Mouse (Mus musculus) MN1 (cell line): ENCODE results near the gene Rgs3.

Source experiments
- DNase-seq: peaks from one replicate; pipeline ENCODE4 v3.0.0-alpha.2; 2016; ENCODE audit warnings: low spot score

The Rgs3 gene

DNA sequence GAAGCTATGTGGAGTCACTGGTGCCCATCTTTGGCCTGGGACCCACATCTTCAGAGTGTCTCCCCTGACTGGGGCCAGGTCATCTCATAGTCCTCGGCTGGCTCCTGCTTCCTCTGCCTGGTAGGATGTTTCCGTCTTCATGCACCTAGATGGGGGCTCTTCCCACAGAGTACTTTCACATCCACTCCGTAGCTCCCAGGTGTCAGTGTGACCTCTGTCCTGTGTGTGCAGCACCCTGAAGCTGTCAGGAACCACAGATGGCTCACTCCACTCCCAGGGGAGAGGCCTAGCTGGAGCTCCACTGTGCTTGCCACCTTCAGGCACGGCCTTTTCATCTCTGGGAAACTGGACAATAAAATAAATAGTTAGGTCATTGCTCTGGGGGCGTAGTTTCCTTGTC, 128.5 kb downstream of the Rgs3 start:
- DNase-seq = no peak

DNA sequence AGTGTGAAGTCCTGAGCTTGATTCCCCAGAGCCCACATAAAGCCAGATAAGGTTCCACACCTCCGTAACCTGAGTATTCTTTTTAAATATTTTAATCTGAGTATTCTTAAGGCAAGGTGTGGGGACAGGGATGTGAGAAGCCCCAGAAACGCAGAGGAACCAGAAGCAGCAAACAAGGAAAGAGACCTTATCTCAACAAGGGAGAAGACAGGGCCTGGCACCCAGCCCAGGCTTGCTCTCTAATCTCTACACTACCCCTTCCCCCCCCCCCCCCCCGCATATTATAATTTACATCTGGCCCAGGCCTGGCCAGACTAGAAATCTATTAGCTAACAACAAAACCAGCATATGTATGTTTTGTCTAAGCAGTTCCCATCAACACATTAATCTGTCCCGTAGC, 131.3 kb downstream of the Rgs3 start:
- no peak for DNase-seq

DNA sequence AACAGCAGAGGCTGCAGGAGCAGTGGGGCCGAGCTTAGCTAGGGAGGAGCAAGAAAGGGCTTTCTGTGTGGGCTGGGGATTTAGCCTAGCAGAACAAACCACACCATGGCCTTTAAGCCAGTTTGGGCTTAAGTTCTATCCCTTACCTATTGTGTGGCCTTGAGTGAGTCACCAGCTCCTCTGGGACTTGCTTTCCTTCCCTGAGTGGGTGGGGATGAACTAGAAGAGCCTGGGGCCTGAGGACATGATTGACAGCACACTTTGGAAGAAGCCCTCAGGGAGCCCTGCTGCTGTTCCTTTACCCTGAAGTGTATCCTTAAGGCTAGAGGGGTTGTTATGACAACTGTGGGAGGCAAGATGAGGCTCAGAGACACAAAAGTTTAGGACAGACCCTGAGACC, 132.0 kb downstream of the Rgs3 start:
- no peak for DNase-seq

DNA sequence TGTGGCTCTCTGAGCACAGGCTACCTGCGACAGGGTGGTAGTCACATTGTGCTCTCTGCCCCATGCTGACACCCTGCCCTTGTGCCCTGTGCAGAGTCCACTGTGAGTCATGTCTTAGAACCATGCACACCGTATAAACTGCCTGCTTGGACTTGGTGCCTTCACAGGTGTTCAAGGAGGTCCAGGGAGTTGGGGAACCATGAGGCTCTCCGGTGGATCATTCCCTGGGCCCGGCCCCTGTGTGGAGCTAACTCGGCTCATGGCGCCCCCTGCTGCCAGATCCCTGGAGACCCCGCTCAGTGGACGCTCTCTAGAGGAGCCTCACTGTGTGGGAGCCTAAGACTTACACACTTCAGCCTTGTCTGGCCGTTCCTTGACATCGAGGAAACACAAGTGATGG, 134.2 kb downstream of the Rgs3 start:
- no peak for DNase-seq

DNA sequence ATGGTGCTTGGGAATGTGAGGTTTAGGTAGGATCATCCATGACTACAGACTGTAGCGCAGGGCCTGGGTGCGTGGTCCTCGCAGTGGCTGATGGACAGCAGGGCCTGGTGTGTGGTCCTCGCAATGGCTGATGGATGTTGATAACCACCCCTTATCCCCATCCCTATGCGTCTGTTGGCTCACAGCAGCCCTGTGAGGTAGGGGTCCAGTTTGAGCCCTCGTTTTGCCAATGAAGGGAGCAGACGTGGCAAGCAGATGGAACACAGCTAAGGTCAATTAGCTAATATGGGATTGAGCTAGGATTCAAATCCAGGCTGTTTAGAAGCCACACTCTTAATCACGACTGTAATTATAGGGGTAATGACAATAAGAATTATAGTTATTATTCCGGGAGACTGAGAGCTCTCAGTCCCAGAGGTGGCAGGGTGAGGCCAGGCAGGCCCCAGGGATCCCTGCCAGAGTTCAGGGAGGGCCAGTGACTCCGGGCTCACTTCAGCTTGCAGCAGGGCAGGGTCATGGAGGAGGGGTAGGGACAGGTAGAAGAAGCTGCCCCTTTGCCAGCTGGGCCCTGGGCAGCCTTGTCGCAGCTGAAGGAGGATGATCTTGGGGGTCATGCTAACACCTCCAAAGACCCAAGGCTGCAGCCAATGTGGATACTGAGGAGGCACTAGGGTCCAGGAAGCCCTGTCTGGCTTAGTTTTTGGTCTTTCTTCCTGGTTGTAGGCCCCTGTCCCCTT, 135.2 kb downstream of the Rgs3 start:
- DNase-seq = no peak

DNA sequence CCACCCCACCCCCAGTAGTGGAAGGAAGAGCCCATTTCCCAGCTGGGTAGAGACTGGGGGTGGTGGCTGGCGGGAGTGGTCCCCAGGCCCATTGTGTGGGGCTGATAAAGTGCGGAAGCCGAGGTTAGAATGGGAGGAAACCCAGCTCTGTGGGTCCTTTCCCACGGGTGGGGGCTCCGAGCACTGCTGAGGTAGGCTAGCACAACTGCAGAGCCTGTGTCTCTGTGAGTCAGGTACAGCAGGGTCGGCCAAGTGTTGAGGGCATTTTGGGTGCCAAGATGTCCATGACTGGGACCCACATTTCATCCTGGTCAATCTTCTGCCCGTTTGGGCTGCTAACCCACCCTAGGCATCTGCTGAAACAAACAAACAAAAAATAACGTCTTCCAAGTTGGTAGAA, 135.9 kb downstream of the Rgs3 start:
- no peak for DNase-seq

DNA sequence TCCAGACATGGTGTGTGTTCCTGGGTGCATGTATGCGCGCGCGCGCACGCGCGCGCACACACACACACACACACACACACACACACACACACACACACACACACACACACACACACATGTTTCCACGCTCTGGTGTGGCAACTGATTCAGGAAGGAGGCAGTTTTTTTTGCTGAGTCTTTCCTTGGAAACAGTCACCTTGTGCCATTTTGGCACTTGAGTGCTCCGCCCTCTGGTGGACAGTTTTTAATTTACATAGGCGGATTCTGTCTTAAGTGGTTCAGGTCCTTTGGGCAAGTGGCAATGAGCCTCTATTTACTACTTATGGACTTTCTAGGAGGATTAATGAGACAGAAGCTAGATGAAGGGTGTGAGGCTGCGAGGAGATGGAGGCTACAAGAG, 136.3 kb downstream of the Rgs3 start:
- peak; percentile 87 for DNase-seq

DNA sequence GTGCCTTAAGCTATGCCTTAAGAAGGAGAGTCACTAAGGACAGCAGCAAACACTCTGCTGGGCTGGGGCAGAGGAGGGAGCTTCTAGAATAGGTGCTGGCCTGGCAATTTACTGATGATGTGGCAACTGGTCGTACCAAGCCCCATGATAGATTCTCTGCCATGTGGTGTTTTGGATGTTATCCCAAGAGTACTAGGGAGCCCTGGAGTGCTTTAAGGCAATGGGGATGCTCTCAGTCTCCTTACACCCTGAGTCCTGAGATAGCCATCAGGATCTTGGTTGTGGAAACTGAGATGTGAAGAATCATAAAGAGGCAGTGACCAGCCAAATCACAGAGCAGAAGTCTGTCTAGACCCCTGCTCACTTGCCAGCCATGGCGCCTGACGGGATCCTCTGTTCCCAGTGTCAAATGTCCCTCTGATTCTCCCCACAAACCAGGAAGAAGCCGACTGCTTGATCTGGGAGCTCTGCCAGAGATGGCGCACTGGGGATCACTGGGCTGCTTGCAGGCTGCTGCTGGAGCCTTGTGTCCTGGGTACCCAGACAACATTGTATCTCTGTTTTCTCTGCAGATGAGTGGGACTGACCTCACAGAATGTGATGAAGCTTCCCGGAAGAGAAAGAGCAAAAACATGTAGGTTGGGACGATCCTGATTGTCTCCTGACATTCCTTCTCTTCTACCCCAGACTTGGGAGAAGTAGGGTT, 137.2 kb downstream of the Rgs3 start:
- no peak for DNase-seq

DNA sequence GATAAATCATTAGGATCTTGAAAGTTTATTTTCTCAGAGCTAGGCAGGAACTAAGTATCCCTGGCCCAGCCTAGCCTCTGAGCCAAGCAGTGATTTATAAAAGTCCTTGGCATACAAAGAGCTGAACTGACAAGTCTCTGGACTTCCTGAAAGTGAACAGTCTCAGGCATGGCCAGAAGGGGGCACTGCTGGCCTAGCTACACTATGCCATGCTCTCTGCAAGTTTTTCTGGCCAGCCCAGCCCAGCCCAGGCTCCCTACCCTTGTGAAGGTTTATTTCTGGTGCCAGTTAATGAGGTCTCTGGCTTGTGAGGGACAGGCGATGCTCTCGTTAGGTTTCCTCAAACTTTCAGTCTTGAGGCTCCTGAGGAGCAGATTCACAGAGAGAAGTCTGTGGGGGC, 137.8 kb downstream of the Rgs3 start:
- peak; percentile 85 for DNase-seq

DNA sequence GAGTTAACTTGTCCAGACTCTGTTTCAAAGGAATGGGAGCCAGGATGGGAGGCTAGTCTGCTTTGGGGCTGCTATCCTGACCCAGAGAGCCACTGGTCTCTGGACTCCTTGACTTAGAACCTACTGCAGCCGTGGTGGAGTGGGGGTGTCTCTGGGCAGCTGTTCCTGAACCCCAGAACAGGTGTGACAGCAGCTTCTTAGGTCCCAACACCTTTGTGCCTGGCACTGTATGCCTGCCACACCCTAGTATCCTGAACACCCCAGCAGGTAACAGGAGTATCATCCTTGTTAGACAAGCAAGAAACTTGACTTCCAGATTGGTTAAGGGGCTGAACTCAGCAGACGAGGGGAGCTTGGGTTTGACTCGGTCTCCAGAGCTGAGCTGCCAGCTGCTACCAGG, 138.9 kb downstream of the Rgs3 start:
- DNase-seq = no peak

DNA sequence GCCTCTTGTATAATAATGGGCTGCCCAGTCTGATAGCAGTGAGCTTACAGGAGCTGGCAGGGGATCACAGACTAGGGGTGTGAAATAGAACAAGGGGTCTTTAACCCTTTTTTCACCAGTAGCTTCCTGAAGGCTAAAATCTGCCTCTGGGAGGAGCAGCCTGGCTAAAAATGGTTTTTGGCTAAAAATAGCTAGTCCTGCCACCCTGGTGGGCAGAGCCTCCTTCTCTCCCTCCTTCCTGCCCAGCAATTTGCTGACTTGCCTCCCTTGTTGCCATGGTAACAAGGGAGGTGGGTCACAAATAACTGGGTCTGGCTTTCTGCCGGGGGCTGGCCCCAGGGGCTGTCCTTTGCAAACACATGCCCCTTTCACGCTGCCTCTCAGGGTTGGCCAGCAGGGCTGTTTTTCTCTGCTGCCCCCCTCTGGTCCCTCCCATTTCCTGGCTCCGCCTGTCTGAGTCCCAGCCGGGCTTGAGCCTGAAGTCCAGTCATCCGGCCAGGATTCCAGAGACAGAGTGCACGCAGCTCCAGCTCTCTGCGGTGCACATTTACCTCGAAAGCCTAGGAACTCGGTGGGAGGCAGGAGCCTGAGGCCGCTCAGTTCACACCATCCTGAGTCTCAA, 139.7 kb downstream of the Rgs3 start:
- peak; percentile 94 for DNase-seq

DNA sequence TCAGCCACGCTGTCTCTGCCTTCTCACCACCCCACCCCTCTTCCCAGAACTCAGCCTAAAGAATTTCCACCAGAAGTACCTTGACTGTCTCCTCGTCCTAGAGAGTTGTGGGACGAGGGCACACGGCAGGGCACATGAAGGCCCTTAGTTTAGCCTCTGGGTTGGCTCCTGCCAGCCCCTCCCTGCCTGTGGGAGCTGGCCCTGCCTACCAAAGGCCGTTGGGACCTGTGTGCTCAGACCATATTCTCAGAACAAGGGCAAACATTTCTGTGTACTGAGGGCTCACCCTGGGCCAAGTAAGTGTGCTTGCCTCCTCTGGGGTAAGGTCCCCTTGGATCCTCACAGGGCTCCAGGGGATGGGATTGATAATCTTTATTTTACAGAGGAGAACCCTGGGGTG, 140.8 kb downstream of the Rgs3 start:
- DNase-seq = no peak

DNA sequence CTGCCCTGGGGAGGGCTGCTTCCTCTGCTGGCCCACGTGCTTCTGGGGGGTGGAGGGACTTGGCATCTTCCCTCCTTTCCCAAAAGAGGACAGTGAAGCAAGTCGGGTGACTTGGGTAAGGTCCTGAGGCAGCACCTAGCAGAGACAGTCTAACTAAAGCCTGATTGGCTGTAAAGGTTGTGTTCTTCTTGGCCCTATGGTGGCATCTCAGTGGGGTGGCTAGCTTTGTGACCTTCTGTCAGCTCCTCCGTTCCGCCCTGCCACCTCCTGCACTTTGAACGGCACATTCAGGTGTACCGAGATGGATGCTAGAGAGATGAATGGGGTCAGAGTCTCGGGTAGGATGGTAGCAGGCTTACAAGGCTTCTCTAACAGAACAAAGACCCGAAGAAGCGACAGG, 143.5 kb downstream of the Rgs3 start:
- DNase-seq = no peak

DNA sequence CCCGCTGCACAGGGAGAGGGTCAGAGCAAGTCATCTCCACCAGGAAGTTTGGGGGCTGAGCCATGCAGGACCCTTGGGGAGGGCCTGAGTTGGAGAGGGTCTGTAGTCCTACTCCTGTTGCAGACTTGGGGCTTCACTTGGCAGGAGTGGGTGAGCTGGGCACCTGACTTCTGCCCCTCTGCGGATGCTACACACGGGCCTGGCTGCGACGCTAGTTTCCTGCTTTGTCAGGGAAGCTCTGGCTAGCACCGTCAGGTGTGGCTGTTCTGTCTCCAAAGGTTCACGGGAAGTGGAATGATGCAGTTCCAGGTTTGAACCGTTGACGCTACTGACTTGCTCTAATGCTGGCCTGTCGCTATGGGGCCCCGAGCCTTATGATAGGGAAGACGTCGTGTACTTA, 144.6 kb downstream of the Rgs3 start:
- no peak for DNase-seq

DNA sequence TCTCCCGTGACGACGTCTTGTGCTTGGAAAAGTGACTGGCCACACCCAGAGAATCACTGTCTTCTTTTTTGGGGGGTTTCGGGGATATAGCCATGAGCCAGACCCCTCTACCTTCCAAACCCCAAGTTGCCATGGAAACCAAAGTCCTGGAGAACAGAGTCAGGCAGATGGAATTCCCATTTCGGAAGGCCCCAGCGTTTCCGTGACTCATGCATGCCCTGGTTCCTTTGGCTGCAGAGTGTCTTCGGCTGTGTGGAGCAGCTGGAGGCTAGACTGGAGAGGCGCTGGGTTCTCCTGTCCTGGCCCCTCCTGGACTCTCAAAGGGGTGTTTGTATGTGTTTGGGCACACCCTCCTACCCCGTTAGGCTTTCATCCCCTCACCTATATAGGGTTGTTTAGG, 145.4 kb downstream of the Rgs3 start:
- DNase-seq = no peak

DNA sequence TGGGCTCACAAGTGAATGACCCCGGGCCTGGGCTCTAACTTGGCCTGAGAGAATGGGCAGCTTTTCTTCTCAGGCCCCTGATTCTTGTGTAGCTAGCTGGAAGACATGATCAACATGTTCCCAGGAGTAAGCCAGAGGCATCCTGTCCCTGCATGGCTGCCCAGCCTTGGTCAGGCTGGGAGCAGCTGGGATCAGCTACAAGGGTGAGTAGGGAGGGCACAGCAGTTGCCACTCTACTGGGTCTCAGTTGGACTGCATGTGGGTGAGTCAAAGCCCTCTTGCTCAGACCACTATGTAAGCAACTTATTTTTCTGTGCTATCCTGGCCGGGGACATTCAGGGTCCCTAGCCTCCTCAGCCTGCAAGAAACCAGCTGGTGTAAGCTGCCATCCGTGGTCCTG, 146.1 kb downstream of the Rgs3 start:
- DNase-seq = no peak

DNA sequence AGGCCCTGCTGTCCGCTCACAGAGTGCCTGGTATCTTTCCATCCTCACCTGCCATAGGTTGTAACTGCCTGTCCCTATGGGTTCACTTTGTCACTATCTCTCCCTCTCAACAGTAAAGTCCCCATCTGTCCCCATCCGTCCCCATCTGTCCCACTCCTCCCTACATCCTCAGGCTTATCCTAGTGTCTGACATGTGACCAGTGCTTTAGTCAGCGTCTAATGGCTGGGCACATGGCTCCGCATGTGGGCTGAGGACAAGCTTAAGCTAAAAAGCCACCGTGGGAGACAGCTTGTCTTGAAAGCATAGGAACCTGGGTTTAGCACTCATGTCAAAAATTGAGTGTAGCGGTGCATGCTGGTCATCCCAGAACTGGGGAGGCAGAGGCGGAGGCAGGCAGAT, 148.4 kb downstream of the Rgs3 start:
- DNase-seq = no peak

DNA sequence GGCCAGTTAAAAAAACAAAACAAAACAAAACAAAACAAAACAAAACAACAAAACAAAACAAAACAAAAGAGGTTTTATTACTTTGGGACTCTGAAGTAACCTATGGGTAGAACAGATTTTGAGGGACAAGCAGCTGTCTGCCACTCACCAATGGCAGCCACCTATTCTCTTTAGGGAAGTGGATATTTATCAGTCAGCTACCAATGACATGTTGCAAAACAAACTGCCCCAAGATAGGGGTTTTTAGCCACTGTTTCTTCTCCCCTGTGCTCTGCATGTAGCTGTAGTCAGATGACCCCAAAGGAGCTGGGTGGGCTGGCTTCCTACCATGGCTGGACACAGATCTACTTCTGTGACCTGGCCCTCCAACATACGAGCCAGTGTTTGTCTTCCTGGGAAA, 149.3 kb downstream of the Rgs3 start:
- no peak for DNase-seq

DNA sequence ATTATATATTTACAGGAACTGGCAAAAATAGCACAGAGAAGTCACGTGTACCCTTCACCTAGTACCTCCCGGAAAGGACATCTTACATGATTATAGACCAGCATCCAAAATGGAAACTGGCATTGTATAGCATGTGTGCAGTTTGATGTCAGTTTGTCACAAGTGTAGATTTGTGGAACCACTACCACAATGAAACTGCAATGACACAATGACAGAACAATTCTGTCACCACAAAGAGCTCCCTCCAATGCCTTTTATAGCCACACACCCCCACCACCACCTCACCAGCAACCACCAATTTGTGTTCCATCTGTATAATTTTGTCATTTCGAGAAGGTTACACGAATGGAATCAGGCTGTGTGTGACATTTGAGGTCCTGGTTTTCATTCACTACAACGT, 149.8 kb downstream of the Rgs3 start:
- no peak for DNase-seq

DNA sequence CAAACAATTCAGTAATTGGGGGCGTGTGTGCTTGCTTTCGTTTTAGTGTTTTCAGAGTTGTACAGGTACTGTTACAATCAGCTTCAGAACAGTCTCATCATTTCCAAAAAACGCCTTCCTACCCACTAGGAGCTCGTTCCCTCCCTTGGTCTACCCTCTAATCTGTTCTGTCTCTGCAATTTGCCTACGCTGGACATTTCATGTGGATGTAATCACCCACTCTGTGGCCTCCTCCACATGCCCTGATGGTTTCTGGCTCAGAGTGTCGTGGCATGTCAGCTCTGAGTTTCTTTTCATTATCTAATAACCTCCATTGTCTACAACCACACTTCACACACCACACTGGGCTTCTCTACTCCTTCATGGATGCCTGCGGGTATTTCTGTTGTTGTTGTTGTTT, 151.5 kb downstream of the Rgs3 start:
- no peak for DNase-seq

DNA sequence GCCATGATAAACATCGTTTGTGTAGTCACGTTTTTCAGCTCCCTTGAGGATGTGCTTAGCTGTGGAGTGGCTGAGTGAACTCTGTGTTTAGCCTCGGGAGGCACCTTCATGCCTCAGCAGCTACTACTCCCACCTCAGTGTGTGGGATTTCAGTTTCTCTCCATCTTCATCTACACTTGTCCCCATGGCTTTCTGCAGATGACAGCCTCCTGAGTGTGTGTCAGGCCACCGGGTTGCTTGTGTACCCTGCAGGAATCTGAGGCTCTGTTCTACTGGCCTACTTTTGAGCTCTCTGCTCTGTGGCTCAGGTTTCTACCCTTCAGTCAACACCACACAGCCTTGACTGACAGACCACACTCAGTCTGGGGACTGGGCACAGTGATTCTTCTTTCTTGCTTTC, 151.9 kb downstream of the Rgs3 start:
- no peak for DNase-seq

DNA sequence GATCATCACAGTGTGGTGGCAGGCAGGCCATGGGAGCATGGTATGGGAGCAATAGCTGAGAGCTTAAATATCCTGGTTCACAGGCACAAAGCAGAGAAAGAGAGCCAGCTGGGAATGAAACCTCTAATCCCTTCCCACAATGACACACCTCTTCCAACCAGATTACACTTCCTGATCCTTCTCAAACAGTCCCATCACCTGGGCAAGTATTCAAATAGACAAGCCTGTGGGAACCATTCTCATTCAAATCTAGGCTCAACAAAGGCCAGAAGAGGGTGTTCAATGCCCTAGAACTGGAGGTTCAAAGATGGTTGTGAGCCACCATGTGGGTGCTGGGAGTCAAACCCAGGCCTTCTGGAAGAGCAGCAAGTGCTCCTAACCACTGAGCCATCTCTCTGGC, 161.2 kb downstream of the Rgs3 start:
- no peak for DNase-seq

DNA sequence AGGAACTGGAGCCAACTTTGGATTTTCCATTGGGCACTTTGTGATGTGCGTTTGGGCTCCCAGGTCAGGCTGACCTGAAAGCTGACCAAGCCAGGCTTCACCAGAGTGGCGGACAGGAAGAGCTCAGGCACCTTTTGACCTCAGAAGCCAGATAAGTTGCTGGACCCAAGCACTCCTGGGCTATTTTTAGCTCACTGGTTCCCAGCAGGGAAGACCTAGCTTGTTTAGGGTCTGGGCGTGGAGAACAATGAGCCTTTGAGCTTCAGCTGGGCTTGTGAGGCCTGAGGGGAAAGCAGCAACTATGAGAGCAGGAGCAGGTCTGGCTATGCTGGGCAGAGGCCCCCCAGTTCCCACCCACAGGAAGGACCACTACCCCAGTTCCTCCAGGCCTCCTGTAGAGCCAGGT, 162.4 kb downstream of the Rgs3 start:
- DNase-seq = no peak

DNA sequence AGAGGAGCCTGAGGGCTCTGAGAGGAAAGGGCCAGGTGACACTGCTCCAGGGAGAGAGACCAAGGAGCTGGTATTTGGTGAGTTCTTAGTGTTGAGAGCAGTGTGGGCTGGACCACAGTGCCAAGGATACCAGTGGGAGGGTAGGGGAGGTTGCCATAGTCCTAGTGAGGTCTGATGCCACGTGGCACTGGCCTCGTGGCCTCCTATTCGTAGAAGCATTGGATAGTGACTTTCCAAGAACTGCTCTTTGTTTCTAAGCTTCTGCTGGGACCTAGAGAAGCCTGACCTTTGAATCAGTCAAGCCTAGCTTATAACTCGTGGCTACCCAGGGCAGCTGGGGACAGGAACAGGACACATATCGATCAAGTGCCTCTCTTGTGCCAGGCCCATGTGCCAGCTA, 164.1 kb downstream of the Rgs3 start:
- DNase-seq = no peak
